In genomic region chr10:58394170-58394569, GRCm38 (mm10) we compare ENCODE assay signal across 8 mouse cellular contexts. TPM values are rescaled to one million over a fixed set of nuclear protein-coding genes. Genes with fewer than 3 reads are reported as not detected.
DNase-seq lines count a peak whose midpoint lies in the region; ATAC-seq and TF ChIP-seq lines count a peak whose summit lies in the region.

No protein-coding gene starts in this region.

- no peak for DNase-seq in layer of hippocampus, adult 2 months (ENCODE audit: low spot score in 2 of 2)
- DNase-seq in layer of hippocampus, postnatal 10 days (ENCODE audit: low spot score in 2 of 2): no peak
- peak; percentile 81 for DNase-seq in heart, embryonic 10.5 days (ENCODE audit: low spot score)
- DNase-seq in layer of hippocampus, adult 9-11 months: no peak
- DNase-seq in right cerebral cortex, adult 18-20 months: no peak
- DNase-seq in natural killer cell, adult 2 months (ENCODE audit: low spot score in 2 of 2): no peak

- peaks cover 49% of the 10 kb centered on the region for H3K4me1 ChIP-seq in heart, embryonic 10.5 days
- no peaks in the 10 kb centered on the region; the same call in 1 of the 2 replicates for H3K4me1 ChIP-seq in limb, embryonic 12.5 days (replicated peaks)
- peaks cover 13% of the 10 kb centered on the region; the same call in 1 of the 2 replicates for H3K4me1 ChIP-seq in small intestine, adult 2 months (ENCODE audit: control insufficient read depth, insufficient read depth, insufficient read length, low read length)

- WGBS in heart, embryonic 10.5 days: 32% methylated on average over 10 of the region's 10 CpGs
- WGBS in limb, embryonic 12.5 days: 77% methylated on average over 10 of the region's 10 CpGs
- WGBS in small intestine, adult 2 months: 34% methylated on average over 10 of the region's 10 CpGs

- H3K27ac ChIP-seq in layer of hippocampus, adult 2 months: peak overlapping the region; percentile 9; the same call in 1 of the 2 replicates
- peak overlapping the region; percentile 88 for H3K27ac ChIP-seq in heart, embryonic 10.5 days
- 0 out of 2 replicates have a peak overlapping the region, but pooled peaks have one; percentile 17 for H3K27ac ChIP-seq in limb, embryonic 12.5 days
- H3K27ac ChIP-seq in small intestine, adult 2 months (ENCODE audit: insufficient read depth, low read depth, low read length): peak overlapping the region; percentile 78

- H3K4me3 ChIP-seq in layer of hippocampus, adult 2 months: no peak overlapping the region
- H3K4me3 ChIP-seq in heart, embryonic 10.5 days: peak overlapping the region; percentile 47
- no peak overlapping the region for H3K4me3 ChIP-seq in limb, embryonic 12.5 days (replicated peaks)
- peak overlapping the region; percentile 34; the same call in 1 of the 2 replicates for H3K4me3 ChIP-seq in small intestine, adult 2 months (ENCODE audit: low read depth, low read length)

- no peak overlapping the region for H3K9ac ChIP-seq in limb, embryonic 12.5 days (replicated peaks)

- peaks cover 4% of the 10 kb centered on the region for H3K36me3 ChIP-seq in heart, embryonic 10.5 days
- peaks cover 7% of the 10 kb centered on the region for H3K36me3 ChIP-seq in limb, embryonic 12.5 days
- H3K36me3 ChIP-seq in small intestine, adult 2 months (ENCODE audit: control insufficient read depth, insufficient read depth, low read length): no peaks in the 10 kb centered on the region

- no peak for TF ChIP-seq CTCF in layer of hippocampus, adult 2 months (conservative IDR thresholded peaks at IDR 0.05)
- no peak for TF ChIP-seq CTCF in small intestine, adult 2 months (IDR thresholded peaks at IDR 0.05; ENCODE audit: extremely low read depth, insufficient read length, insufficient replicate concordance, low read depth, low read length)

- ATAC-seq in limb, embryonic 12.5 days (ENCODE audit: insufficient number of reproducible peaks, insufficient read depth, low FRiP score, low TSS enrichment, low read depth): no peak

- TF ChIP-seq POLR2A in small intestine, adult 2 months (IDR thresholded peaks at IDR 0.05; ENCODE audit: low read depth, low read length): no peak

- no peaks in the 10 kb centered on the region for H3K27me3 ChIP-seq in heart, embryonic 10.5 days (ENCODE audit: insufficient read depth, poor library complexity, severe bottlenecking)
- no peaks in the 10 kb centered on the region for H3K27me3 ChIP-seq in limb, embryonic 12.5 days
- no peaks in the 10 kb centered on the region for H3K27me3 ChIP-seq in small intestine, adult 2 months (ENCODE audit: control insufficient read depth, insufficient read depth, low read length)

- no peaks in the 10 kb centered on the region for H3K9me3 ChIP-seq in heart, embryonic 10.5 days
- H3K9me3 ChIP-seq in limb, embryonic 12.5 days: no peaks in the 10 kb centered on the region

- no peak overlapping the region for H3K4me2 ChIP-seq in limb, embryonic 12.5 days

RNA-seq across cellular contexts. Expression of gene Ranbp2, which starts 52.5 kb away (rescaled TPM):
- 10 to 100 TPM; 78.2 to 81.5 TPM for total RNA-seq in layer of hippocampus, adult 2 months (2021)
- total RNA-seq in layer of hippocampus, postnatal 10 days (2021): 10 to 100 TPM; 63.9 to 65.9 TPM
- polyA plus RNA-seq in heart, embryonic 10.5 days (2016; fragmentation: Nextera tagmentation; extraction: Ambion mirVana): 20.2 and 24.2 TPM in 2 replicates
- polyA plus RNA-seq in limb, embryonic 12.5 days (2016; fragmentation: Nextera tagmentation; extraction: Ambion mirVana): 29.3 and 30.4 TPM in 2 replicates
- polyA plus RNA-seq in small intestine, adult 2 months (2012; rRNA removed): 0.71 and 1.3 TPM in 2 replicates

Comparison
In these comparisons a context has a peak if more than half of its experiments do, and no peak if none do; other contexts are left out.
1. H3K27ac ChIP-seq: peak in every context shown above with its lines; median percentile 88 in heart, embryonic 10.5 days; 78 in small intestine, adult 2 months; 17 in limb, embryonic 12.5 days; 9 in layer of hippocampus, adult 2 months.
2. H3K4me3 ChIP-seq: peak in heart, embryonic 10.5 days (single experiment) and small intestine, adult 2 months (single experiment); none in layer of hippocampus, adult 2 months (single experiment) and limb, embryonic 12.5 days (single experiment).